Mouse (Mus musculus): Measurements from ENCODE around the gene Zfp607b. TPM values are rescaled to one million over a fixed set of nuclear protein-coding genes. Genes with fewer than 3 reads are reported as not detected.

The Zfp607b gene
- not detected in 2 replicates for total RNA-seq (2015; ENCODE audit: low replicate concordance)
- 0.28 TPM in 1 of 2 replicates, not detected in the other for total RNA-seq (2017; ENCODE audit: low replicate concordance)

DNA sequence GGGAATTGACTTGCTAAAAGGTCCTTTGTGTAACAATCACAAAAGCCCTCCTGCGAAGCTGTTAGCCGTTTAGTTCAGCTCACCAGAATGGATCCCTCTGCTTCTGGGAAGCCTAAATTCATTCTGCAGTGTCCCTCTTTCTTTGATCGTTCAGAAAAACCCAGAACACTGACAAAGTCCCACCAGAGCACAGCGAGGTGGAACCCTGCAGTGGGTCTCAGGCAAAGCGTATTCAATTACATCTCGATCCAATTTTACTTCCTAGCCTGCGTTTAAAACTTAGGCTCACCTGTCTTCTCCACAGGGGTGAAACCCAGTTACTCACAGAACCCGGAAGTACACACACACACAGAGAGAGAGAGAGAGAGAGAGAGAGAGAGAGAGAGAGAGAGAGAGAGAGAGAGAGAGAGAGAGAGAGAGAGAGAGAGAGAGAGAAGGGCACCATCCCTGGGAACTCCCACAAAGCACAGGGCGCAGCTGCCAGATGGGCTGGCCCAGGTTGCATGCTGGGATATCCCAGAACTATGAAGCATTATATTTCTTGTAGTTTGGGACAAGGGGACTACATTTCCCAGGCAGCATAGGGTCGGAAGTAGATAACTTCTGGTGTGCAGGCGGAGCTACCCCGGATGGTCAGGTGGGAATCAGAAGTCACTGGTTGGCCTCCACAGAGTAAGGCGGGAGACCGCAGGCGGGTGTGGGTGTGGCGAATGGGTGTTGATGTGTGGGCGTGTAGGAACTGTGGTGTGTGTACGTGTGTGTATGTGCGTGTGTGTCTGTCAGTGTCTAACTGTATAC is at the start of gene Zfp607b:
Zfp607b (plus strand) TSS at position 526 of the 798 bp plus-strand sequence.
- peak; percentile 98 for ATAC-seq (replicated peaks; ENCODE audit: low FRiP score, poor library complexity, severe bottlenecking)

DNA sequence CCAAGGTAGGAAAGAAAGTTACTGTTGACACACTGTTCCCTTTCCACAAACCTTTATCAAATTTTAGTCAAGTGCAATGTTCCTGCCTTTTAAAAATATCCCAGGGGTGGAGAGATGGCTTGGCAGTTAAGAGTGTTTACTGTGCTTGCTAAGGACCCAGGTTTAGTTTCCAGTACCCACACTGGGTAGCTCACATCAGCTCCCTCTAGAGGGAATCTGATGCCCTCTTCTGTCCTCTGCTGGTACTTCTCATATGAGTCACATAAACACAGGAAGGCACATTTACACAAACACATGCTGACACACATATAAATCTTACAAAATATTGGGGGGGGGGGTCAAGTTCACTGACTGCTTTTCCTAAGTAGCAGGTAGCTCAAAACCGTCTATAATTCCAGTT is 44.7 kb upstream of the Zfp607b start:
- ATAC-seq (replicated peaks; ENCODE audit: low FRiP score, poor library complexity, severe bottlenecking): no peak

DNA sequence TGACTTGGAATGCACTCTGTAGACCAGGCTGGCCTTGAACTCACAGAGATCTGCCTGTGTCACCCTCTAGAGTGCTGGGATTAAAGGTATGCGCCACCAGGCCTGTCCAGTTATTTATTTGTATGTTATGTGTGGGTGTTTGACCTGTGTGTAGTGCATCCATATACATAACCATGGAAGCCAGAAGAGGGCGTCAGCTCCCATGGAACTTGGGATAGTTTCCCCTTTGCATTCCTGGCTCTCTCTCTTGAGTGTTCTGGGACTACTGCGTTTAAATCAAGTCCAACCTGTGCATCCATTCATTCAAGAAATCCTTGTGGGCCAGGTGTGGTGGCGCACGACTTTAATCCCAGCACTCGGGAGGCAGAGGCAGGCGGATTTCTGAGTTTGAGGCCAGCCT is 42.6 kb upstream of the Zfp607b start:
- ATAC-seq (replicated peaks; ENCODE audit: low FRiP score, poor library complexity, severe bottlenecking): no peak

DNA sequence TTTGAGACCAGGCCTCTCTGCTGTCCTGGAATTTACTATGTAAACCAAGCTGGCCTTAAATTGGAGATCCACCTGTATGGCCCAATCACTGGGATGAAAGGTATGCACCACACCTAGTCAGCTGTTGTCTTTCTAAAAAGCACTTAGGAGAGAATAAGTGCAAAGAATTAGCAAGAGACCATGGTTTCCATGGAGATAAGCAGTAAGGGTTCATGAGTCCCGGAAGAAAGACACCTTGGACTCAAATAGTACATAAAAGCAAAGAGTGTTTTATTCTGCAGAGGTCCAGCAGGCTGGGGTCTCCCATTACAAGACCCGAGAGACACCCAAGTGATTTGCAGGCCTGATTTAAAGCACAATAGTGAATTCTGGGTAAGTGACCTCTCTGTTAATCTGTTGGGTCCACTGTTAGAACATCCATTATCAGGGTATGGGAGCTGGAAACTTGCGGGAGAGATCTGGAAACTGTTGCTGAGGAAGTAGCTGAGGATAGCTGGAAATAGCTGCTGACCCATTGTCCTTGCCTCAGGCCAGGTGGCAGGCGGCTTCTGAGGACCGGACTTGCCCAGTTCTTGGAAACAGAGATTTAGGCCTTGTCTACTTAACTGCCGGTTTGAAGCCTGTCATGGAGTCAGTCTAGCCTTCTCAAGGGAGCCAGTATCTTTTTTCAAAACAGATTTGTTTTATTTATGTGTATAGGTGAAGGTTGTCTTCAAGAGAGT is 41.7 kb upstream of the Zfp607b start:
- ATAC-seq (replicated peaks; ENCODE audit: low FRiP score, poor library complexity, severe bottlenecking): no peak

DNA sequence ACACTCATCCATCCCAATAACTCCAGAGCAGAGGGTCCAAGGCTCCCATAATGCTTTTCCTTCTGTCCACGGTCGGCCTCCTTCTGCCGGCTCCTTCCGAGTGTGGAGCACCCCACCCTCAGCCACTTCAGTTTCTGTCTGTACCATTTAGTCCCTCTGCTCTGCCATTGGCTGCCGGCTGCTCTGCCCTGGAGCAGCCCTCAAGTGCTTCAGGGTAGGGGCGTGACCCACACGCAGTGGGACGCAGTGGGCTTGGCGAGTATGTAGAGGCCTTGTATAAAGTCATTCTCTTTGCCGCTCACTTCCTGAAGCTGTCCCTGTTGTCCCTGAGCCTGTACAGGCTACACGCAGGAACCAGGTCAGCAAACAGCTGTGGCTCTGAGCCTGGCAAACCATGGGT is 39.4 kb upstream of the Zfp607b start:
- ATAC-seq (replicated peaks; ENCODE audit: low FRiP score, poor library complexity, severe bottlenecking): no peak

DNA sequence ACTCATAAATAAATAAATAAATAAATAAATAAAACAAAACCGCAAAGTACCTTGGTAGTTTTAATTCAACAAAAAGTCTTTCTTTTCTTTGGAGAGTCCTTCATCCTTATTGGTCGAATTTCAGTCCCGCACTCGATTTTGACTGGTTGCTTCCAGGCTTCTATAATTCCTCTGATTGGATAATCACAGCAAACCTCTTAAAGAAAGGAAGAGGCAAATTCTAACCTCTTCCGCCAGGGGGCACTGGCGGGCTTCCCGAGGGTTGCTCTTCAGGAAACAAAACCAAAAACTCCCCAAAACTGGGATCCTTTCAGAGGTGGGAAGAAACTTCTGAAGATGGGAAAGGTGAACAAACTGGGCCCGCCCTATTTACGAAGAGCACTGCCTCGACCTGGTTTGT is 38.2 kb upstream of the Zfp607b start:
- peak; percentile 68 for ATAC-seq (replicated peaks; ENCODE audit: low FRiP score, poor library complexity, severe bottlenecking)

DNA sequence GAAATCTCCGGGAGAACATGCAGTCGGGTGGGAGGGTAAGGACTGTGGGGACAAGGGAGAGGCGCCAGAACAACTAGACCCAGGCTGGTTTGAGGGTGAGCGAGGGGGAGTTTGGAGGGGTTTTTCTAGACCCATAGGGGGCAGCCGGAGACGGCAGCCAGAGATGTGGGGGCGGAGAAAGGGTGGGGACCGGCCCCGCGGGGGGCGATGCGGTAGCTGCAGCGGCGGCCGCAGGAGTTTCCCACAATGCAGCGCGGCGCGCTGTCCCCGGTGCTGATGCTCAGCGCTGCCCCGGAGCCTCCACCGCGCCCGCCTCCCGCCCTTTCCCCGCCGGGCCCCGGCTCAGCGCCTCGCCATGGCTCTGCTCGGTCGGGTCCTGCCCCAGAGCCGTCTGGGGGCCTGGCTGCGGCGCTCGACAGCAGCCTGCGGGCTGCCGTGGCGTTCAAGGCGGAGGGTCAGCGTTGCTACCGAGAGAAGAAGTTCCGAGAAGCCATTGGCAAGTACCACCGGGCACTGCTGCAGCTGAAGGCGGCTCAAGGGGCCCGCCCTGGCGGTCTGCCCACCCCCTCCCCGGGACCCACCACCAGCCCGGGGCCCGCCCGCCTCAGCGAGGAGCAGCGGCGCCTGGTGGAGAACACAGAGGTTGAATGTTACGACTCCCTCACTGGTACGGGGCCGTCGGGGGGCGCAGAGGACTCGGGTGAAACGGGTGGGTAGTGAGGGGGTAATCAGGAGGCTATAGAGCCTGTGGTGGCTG is 35.3 kb upstream of the Zfp607b start, which contains the start of gene Ttc9b:
Ttc9b (plus strand) TSS at position 235 of the 757 bp plus-strand sequence.
- no peak for ATAC-seq (replicated peaks; ENCODE audit: low FRiP score, poor library complexity, severe bottlenecking)

DNA sequence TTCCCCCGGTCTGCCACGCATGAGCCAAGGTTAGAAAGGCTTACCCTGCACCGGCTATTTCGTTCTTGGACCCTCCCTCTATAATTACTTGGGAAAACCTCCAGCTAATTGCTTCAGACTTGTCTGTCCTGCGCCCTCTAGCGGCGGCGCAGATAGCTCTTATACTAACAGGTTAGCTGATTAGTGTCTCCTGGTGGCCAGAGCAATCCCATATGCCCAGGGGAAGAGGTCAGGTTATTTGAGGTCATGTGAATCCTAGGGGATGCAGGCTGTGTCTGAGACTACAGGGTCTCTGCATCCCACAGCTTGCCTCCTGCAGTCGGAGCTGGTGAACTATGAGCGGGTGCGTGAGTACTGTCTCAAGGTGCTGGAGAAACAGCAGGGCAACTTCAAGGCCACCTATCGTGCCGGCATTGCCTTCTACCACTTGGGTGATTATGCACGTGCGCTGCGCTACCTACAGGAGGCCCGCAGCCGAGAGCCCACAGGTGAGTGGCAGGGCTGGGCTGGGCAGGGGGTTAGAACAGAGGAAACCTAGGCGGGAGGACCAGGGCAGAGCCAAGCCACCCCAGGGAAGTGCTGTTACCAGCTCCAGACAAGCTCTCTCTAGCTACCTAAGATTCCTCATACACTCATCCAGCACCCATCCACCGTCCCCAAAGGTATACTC is 34.4 kb upstream of the Zfp607b start:
- ATAC-seq (replicated peaks; ENCODE audit: low FRiP score, poor library complexity, severe bottlenecking): 0 out of 2 replicates have a peak, but pooled peaks have one; percentile 63

DNA sequence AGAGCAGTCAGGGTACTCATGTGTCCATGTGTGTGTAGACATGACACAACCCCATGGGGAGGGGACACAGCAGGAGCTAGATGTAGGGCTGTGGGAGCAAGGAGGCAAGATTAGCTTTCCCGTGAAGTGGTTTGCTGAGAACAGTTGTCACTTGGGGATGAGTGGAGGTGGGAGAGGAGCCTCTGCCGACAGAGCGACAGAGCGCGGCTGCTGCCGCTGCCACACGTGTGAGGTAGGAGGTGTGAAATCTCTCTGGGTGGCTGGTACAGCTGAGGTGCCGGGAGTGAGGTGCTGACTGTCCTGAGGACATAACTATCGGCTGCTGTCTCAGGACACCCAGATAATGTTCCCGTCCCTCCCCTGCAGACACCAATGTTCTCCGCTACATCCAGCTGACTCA is 33.6 kb upstream of the Zfp607b start:
- ATAC-seq (replicated peaks; ENCODE audit: low FRiP score, poor library complexity, severe bottlenecking): no peak

DNA sequence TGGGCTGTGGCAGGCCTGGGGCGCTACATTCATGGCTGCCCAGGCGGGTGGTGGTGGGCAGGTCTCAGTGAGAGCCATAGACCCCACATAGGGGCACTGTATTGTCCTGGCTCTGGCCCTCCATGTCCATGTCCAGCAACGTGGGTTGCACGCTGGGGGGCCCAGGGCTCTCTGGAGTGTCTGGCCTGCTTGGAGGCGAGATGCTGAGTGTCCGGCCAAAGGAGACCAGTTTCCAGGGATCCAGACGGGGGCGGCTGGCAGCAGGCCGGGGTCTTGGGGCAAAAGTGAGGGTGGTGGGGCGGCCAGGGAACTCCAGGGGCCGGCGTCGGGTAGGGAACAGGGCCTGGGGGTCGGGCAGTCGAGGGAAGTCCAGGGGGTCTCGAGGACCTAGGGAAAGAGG is 32.5 kb upstream of the Zfp607b start:
- ATAC-seq (replicated peaks; ENCODE audit: low FRiP score, poor library complexity, severe bottlenecking): no peak

DNA sequence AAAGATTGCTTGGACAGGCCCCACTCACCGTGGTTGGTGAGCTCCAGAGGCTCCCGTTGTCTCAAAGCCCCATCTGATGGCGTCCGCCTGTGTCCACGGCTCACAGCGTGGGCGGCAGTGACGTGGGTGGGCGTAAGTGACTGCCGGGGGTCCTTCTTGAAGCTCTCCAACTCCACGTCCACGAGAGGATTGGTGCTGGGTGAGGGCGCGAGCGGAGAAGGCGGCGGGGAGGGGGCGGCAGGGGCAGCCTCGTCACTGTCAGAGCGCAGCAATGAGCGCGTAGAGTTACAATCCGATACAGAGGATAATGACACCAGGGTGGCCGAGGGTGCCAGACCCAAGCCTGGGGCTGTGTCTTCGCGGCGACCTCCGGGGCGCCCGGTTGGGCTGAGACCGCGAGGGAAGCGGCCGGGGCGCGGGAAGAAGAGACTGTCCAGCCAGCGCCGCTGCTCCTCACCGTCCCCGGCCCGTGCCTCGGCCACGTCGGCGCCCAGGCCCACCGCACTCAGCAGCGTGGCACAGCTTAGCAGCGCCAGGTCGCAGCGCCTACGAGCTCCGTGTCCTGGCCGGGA is 31.2 kb upstream of the Zfp607b start:
- no peak for ATAC-seq (replicated peaks; ENCODE audit: low FRiP score, poor library complexity, severe bottlenecking)

DNA sequence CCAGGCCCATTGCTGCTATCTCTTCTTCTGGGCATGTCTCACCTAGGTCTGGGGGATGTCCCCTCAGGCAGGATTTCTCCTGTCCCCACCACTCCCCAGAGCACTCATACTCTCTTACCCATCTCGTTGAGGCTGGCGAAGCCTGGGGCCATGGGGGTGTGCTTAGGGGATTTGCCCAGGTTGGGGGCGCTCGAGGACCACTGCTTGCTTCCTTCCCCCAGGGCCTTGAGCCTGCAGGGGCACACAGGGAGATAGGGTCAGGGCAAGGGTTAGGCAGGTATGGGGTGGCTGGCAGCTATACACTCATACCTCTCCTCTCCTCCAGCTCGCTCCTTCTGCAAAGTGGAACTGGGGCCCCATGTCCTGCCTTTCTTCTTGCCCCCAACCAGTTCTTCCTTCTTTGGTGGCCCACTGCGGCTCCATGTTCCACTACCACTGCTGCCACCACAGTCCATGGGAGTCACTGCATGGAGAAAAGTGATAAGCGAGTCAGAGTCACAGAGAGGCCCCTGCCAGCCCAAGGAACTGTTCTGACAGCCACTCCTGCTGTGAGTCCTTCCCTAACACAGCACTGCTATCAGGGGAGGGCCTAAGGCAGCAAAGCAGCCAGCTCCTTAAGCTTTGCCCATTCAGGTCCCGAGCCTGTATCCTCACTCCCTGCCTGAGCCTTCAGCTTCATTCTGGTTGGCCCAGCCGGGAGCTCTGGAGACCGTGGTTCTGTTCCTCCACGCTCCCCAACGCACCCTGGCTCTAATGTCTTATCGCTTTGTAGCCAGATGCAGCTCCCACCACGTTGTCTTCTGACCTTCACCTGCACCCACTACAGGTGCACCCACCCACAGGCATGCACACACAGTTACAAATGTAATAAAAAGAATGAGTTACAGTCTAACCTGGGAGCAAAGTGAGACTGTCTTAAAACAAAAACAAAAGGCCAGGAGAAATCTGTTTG is 30.2 kb upstream of the Zfp607b start:
- ATAC-seq (replicated peaks; ENCODE audit: low FRiP score, poor library complexity, severe bottlenecking): no peak

DNA sequence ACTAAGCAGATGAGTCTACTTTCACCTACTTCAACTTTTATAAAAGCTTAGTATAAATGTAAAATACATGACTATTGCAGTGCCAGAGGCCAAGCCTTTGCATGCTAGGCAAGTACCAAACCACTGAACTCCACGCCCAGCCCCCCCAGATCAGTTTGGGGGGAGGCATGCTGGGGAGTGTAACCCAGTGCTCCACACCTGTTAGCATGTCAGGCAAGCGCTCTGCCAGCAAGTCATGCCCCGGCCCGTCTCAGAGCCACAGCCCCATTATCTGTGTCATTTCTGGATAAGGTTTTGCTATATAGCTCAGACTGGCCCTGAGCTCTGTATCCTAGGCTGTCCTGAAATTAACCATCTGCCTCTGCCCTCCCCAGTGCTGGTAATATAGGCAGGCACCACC is 27.1 kb upstream of the Zfp607b start:
- ATAC-seq (replicated peaks; ENCODE audit: low FRiP score, poor library complexity, severe bottlenecking): no peak

DNA sequence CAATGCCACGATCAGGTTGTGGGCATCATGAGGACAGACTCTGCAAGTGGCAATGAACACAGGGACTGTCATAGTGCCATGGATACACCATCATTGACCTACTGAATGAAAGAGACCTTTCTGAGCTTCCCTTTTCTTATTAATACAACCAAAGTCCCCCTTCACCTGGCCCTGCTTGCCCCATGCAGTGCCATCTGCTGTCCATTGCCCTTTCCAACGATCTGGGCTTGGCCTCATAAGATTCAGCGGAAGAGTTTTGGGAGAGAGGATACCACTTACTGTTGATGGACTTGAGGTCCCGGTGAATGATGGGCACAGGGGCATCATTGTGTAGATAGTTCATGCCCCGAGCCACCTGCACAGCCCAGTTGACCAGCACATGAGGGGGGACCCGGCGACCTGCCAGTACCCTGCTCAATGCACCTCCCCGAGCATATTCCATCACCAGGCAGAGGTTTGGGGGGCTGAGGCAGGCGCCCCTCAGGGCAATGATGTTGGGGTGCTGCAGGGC is 16.0 kb upstream of the Zfp607b start:
- ATAC-seq (replicated peaks; ENCODE audit: low FRiP score, poor library complexity, severe bottlenecking): no peak

DNA sequence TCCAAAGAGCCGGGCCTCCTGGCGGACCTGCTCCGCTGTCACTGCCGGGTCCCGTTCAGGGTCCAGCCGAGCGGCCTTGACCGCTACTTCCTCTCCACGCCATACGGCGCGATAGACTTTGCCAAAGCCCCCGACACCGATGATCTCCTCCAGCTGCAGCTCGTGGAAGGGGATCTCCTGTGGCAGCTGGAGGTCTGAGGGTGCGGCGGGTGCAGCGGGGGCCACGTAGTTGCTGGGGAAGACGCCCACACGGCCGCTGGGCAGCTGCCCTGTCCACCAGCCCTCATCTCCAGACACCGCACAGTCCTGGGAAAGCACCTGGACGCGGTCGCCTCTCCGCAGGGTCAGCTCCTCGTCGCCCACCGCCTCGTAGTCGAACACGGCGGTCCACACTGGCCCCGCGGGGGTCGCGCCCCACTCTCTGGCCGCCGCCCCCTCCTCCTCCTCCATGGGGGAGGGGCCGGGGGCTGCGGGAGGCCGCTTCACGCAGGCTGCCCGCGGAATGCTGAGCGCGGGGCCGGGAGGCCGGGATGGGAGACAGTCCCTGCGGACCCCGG is 15.5 kb upstream of the Zfp607b start:
- ATAC-seq (replicated peaks; ENCODE audit: low FRiP score, poor library complexity, severe bottlenecking): no peak

DNA sequence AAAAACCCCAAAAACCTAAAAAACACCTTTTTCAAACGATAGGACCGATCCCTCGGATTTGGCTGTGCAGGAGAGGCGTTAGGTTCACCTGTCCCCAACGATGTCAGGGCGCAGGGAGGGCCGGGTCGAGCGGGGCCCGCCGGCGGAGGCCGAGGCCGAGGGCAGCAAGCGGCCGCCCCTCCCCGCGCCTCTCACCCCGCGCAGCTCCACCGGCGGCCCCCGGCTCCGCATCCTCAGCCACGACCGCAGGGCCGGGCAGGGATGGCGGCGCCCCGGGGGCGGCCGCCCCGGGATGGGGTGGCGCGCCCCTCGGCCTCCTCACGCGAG is 15.0 kb upstream of the Zfp607b start:
- no peak for ATAC-seq (replicated peaks; ENCODE audit: low FRiP score, poor library complexity, severe bottlenecking)

DNA sequence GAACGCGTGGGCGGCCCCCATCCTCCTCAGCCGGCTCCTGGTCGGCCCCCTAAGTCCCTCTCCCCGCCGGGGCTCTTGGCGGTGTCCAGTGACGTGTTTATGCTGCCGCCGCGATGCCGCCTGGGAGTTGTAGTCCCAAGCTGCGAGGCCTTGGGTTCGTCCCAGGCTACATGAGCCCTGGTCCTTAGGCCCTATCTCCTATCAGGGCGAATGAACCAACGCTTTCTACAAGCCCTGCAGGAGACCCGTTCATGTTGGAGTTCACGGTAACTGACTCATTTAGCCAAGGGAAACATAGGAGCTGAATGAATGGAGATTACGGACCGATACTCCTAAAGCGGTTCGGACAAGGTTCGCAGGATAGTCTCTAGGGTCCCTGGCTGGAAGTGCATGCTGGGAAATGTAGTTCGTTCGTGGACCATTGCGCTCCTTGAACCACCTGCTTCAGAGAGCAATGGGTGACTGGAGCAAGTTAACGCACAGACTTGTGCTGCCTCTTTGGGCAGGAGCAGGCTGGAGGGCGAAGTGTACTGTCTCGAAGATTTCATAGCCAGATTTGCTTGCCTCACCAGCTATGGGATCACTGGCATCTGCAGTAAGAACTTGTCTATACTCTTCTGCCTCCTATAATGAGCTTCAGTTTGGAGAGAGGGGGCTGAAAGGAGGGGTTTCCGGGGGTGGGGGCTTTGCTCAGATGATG is 14.5 kb upstream of the Zfp607b start, which contains the start of gene Map3k10:
Map3k10 (minus strand) TSS at position 77 of the 700 bp plus-strand sequence.
- ATAC-seq (replicated peaks; ENCODE audit: low FRiP score, poor library complexity, severe bottlenecking): peak; percentile 92
